8 mouse cellular contexts compared by ENCODE assay signal in the genomic region with DNA sequence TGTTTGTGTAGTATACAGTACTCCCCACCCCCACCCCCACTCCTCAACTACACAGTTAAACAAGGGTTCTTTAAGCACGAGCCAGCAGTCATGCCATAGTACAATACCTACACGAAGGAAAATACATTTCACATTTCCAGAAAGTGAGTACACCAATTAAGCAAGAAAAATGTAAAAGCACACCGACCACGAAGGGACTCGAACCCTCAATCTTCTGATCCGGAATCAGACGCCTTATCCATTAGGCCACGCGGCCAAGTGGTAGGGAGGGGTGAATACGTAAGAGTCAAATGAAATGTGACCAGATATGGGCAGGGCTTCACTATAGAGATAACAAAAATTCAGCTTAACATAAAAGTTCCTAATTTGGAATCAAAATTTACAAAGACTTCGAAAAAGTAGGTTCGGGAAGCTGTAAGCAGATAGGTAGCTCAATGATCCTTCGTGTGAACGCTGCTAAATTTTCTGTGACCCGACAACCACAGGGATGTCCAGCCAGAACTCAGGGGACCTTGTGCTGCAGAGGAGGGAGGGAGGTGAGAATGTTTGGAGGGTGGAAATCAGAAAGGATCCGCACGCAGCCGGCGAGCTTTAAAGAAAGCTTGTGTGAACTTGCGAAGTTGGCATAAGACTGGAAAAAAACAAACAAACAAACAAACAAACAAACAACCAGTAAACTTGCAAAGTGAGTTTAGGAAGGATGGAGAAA. TPM values are rescaled to one million over a fixed set of nuclear protein-coding genes. Genes with fewer than 3 reads are reported as not detected.
DNase-seq lines count a peak whose midpoint lies in the region; ATAC-seq and TF ChIP-seq lines count a peak whose summit lies in the region.

No protein-coding gene starts in this region.

- ATAC-seq in megakaryocyte progenitor cell, adult 5-6 weeks (replicated peaks; ENCODE audit: poor library complexity) = peak; percentile 97

- peak; percentile 54 for DNase-seq in testis, postnatal 10 days (ENCODE audit: low spot score)
- no peak for DNase-seq in testis, postnatal 14 days (ENCODE audit: low spot score)
- peak; percentile 67 to 79 for DNase-seq in cerebellum, postnatal 36 days
- peak; percentile 35 for DNase-seq in gastrocnemius, adult 2 months
- peak; percentile 70 for DNase-seq in induced T-regulatory cell, adult 2 months (ENCODE audit: low read depth)
- peak; percentile 65 to 78 for DNase-seq in left cerebral cortex, postnatal 10 days (ENCODE audit: extremely low spot score in 1 of 2, low spot score in 2 of 2)
- DNase-seq in right cerebral cortex, postnatal 4 days = peak; percentile 78

- H3K27ac ChIP-seq in gastrocnemius, adult 2 months = no peak overlapping the region

- TF ChIP-seq CTCF in gastrocnemius, adult 2 months (IDR thresholded peaks at IDR 0.05) = no peak

- intact Hi-C loops in gastrocnemius, adult 2 months (cut with DNase I) = no loop called here
- intact Hi-C loops in left cerebral cortex, postnatal 10 days (cut with DNase I) = loop anchor here (2.0 kb wide), 1 partner anchor 15 kb away; no protein-coding TSS in a partner anchor

- peak overlapping the region; percentile 69 for H3K4me3 ChIP-seq in gastrocnemius, adult 2 months

RNA-seq across cellular contexts. Expression of gene Trim27, which starts 36.2 kb away (rescaled TPM):
- total RNA-seq in gastrocnemius, adult 2 months (2021) = 10 to 100 TPM; 23.8 to 26.4 TPM
- 10 to 100 TPM; 43.1 to 45.0 TPM for total RNA-seq in left cerebral cortex, postnatal 10 days (2021)
- total RNA-seq in megakaryocyte progenitor cell, adult 5-6 weeks (2015) = 108 and 116 TPM in 2 replicates
- 170 and 177 TPM in 2 replicates for total RNA-seq in megakaryocyte progenitor cell, adult 5-6 weeks (2017)
